Mouse (Mus musculus): ENCODE measurements around the gene Gse1. TPM values are rescaled to one million over a fixed set of nuclear protein-coding genes. Genes with fewer than 3 reads are reported as not detected.

The Gse1 gene
- polyA plus RNA-seq, 1 experiment from 2014 or later, result 24.0 TPM

DNA sequence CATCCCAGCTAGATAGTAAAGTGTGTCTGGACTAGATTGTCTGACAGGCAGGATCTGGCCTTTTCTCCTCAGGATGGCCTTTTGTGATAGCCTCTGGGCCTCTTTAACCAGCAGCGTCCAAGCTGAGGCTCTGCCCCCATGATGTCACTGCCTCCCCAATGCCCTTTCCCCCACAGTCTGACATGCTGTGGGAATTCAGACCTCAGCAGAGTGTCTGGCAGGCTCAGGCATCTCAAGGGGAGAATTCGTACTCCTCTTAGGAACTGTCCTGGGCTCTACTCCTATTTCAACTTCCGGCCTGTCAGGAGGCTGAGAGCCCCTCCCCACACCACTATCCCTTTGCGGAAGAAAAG is 236.3 kb downstream of the Gse1 start:
- H3K36me3 ChIP-seq (ENCODE audit: poor library complexity, severe bottlenecking), result no peaks in the 10 kb centered on the region
- peak overlapping the region; percentile 76 for H3K27ac ChIP-seq
- ATAC-seq, result no peak
- H3K27me3 ChIP-seq, result peaks cover 3% of the 10 kb centered on the region; the same call in 1 of the 2 replicates
- no peak overlapping the region for H3K4me2 ChIP-seq
- H3K9ac ChIP-seq, result no peak overlapping the region
- WGBS, result 63% methylated on average over 4 of the region's 4 CpGs
- no peaks in the 10 kb centered on the region for H3K9me3 ChIP-seq (replicated peaks)
- no peak overlapping the region for H3K4me3 ChIP-seq
- H3K4me1 ChIP-seq, result peaks cover 73% of the 10 kb centered on the region

DNA sequence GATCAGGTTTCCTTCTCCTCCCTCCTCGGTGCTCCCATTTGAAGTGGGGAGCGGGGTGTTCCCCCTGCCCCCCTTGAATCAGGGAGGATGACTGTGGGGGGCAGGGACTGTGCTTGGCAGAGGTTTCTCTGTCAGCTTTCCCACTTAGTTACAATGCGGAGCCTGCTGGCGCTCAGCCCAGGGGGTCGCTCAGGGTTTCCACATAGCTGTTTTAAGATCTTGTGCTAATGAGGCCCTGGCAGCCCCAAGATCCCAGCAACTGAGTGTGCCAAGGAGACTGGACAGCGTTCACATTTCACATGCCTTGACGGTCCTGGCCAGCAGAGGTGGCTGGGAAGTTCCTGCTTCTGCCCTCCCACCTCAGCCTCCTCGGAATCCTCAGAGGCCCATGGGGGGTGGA is 237.5 kb downstream of the Gse1 start:
- Histone ChIP-seq H3K9ac (peak overlapping the region; percentile 30; the same call in 1 of the 2 replicates), H3K27ac (peak overlapping the region; percentile 76), H3K4me3 (no peak overlapping the region), H3K4me1 (peaks cover 71% of the 10 kb centered on the region), H3K27me3 (peaks cover 3% of the 10 kb centered on the region; the same call in 1 of the 2 replicates), H3K9me3 (replicated peaks) (no peaks in the 10 kb centered on the region), H3K4me2 (no peak overlapping the region; the same call in 1 of the 2 replicates), H3K36me3 (ENCODE audit: poor library complexity, severe bottlenecking) (no peaks in the 10 kb centered on the region)
- 4% methylated on average over 8 of the region's 8 CpGs for WGBS
- ATAC-seq, result peak; percentile 64

DNA sequence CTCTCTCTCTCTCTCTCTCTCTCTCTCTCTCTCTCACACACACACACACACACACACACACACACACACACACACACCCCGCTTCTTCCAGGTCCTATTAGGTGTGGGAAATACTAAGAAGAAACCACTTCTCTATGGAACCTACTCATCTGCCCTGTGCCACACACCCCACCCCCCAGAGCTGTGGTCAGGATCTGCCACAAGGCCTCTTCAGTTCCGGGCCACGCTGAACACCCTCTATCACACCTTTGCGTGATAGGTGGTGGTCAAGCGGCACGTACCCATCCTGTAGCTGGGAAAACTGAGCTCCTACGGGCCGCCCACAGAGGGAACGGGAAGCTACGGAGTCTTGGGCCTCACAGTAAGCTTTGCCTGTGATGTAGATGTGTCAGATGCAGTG is 238.0 kb downstream of the Gse1 start:
- H3K4me2 ChIP-seq, result no peak overlapping the region
- H3K9ac ChIP-seq, result no peak overlapping the region; the same call in 1 of the 2 replicates
- no peak overlapping the region for H3K4me3 ChIP-seq
- peaks cover 71% of the 10 kb centered on the region for H3K4me1 ChIP-seq
- H3K9me3 ChIP-seq (replicated peaks), result no peaks in the 10 kb centered on the region
- H3K27me3 ChIP-seq, result peaks cover 3% of the 10 kb centered on the region; the same call in 1 of the 2 replicates
- ATAC-seq, result no peak
- 58% methylated on average over 10 of the region's 10 CpGs for WGBS
- peak overlapping the region; percentile 76 for H3K27ac ChIP-seq
- no peaks in the 10 kb centered on the region for H3K36me3 ChIP-seq (ENCODE audit: poor library complexity, severe bottlenecking)

DNA sequence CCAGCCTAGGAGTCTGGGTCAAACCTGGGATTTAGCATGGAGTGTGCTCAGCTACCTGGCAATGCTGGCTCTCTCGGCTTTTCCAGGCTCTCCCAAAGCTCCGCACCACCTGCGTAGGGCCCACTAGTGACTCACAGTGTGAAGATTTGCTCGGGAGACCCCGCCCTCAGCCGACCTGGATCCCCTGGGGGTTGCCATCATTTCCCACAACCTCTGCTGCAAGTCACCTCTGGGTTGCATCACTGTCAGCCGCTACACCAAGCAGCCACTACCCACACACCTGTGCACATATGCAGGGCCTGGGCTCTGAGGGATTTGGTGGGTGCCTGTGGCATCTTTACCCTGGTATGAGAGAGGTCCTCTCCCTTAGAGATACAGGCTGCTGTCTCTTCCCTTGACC is 239.3 kb downstream of the Gse1 start:
- H3K27ac ChIP-seq, result no peak overlapping the region
- 87% methylated on average over 7 of the region's 7 CpGs for WGBS
- no peak overlapping the region for H3K4me3 ChIP-seq
- no peaks in the 10 kb centered on the region for H3K9me3 ChIP-seq (replicated peaks)
- peaks cover 3% of the 10 kb centered on the region; the same call in 1 of the 2 replicates for H3K27me3 ChIP-seq
- H3K4me2 ChIP-seq, result no peak overlapping the region
- no peak overlapping the region for H3K9ac ChIP-seq
- H3K4me1 ChIP-seq, result peaks cover 71% of the 10 kb centered on the region
- H3K36me3 ChIP-seq (ENCODE audit: poor library complexity, severe bottlenecking), result no peaks in the 10 kb centered on the region
- ATAC-seq, result no peak

DNA sequence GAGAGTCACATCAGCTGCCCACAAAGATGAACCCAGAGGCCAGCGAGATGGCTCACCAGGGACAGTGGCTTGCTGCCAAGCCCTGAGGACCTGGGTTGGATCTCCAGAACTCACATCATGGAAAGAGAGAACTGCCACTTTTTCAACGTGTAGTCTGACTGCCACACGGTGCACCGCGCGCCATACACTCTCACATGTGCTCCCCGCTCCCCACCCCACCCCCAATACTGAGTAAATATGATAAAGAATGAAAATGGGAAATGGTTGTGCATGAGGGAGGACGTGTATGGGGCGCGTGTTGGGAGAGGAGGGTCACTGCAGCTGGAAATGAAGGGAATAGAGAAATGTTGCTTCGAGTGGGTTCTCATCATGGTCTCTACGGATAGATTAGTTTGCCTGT is 241.9 kb downstream of the Gse1 start:
- Histone ChIP-seq H3K4me3 (no peak overlapping the region), H3K4me1 (peaks cover 80% of the 10 kb centered on the region), H3K36me3 (ENCODE audit: poor library complexity, severe bottlenecking) (no peaks in the 10 kb centered on the region), H3K27me3 (peaks cover 3% of the 10 kb centered on the region; the same call in 1 of the 2 replicates), H3K27ac (no peak overlapping the region; the same call in 1 of the 2 replicates), H3K9me3 (replicated peaks) (no peaks in the 10 kb centered on the region), H3K9ac (no peak overlapping the region), H3K4me2 (no peak overlapping the region)
- no peak for ATAC-seq
- WGBS, result 92% methylated on average over 12 of the region's 12 CpGs

DNA sequence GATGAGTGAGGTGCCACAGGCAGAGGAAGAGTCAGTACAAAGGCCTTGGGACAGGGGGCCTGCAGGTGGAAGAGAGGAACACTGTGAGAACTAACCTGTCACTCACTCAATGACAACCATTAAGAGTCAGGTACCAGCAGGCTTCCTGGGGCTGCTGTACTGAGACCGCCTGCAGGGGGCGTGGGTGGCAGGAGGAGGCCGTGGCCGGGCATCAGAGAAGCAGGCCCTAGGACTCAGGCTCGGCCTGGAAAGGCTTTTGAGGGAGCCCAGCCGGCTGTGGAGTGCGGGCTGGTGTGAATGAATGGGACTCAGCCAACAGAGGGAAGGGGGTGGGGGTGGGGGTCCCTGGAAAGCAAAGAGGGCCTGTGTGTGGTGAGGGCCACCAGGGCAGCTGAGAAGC is 242.9 kb downstream of the Gse1 start:
- ATAC-seq, result 0 out of 2 replicates have a peak, but pooled peaks have one; percentile 22
- 4% methylated on average over 7 of the region's 7 CpGs for WGBS
- H3K4me2 ChIP-seq, result no peak overlapping the region

DNA sequence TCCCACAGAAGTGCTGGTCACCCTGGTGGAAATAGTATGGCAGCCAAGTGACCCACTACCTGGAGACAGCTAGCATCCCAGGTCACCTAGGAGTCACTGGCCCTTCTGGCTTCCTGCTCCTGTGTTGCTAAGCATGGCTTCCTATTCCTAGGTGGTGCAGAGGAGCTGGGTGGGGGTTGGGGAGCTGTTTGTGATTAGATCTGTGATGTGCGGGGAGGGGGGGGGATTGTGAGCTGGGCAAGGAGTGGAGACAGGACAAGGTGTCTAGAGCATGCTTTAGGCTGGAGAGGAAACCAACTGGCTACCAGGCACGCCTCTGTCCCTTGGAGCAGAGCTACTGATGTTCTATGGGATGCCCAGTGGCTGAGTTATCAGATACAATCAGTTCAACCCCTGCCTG is 243.5 kb downstream of the Gse1 start:
- no peak for ATAC-seq
- 0 out of 2 replicates have a peak overlapping the region, but pooled peaks have one; percentile 0 for H3K9ac ChIP-seq
- no peaks in the 10 kb centered on the region for H3K36me3 ChIP-seq (ENCODE audit: poor library complexity, severe bottlenecking)
- H3K27ac ChIP-seq, result peak overlapping the region; percentile 82
- 0 out of 2 replicates have a peak overlapping the region, but pooled peaks have one; percentile 10 for H3K4me2 ChIP-seq
- H3K4me1 ChIP-seq, result peaks cover 79% of the 10 kb centered on the region
- H3K9me3 ChIP-seq (replicated peaks), result no peaks in the 10 kb centered on the region
- no peak overlapping the region for H3K4me3 ChIP-seq
- 70% methylated on average over 2 of the region's 2 CpGs for WGBS
- H3K27me3 ChIP-seq, result peaks cover 3% of the 10 kb centered on the region; the same call in 1 of the 2 replicates

More for the DNA sequence above, 242.9 kb downstream of the Gse1 start:
- Histone ChIP-seq H3K36me3 (ENCODE audit: poor library complexity, severe bottlenecking) (no peaks in the 10 kb centered on the region), H3K4me1 (peaks cover 79% of the 10 kb centered on the region), H3K4me3 (no peak overlapping the region), H3K27ac (peak overlapping the region; percentile 82), H3K9ac (0 out of 2 replicates have a peak overlapping the region, but pooled peaks have one; percentile 0), H3K27me3 (peaks cover 3% of the 10 kb centered on the region; the same call in 1 of the 2 replicates), H3K9me3 (replicated peaks) (no peaks in the 10 kb centered on the region)

DNA sequence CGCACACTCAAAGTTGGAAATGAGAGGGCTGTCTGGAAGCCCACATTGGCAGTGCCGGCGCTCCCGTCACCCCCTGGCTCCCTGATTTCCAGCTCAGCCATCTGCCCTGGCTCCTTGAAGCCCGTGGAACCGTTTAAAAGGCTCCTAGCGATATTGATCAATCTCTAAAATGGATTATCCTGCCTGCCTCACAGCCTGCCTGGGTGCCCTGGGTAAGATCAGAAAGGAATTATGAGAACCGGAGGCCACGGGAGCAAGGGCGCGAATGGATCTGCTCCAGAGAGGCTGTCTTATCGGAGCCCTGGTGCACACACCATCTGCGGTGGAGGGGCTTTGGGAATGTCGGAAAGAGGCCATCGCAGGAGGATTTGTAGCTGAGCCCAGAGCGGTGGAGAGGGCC is 244.0 kb downstream of the Gse1 start:
- peaks cover 3% of the 10 kb centered on the region; the same call in 1 of the 2 replicates for H3K27me3 ChIP-seq
- no peaks in the 10 kb centered on the region for H3K36me3 ChIP-seq (ENCODE audit: poor library complexity, severe bottlenecking)
- ATAC-seq, result no peak
- H3K9ac ChIP-seq, result peak overlapping the region; percentile 34
- H3K4me1 ChIP-seq, result peaks cover 79% of the 10 kb centered on the region
- no peak overlapping the region for H3K4me3 ChIP-seq
- H3K9me3 ChIP-seq (replicated peaks), result no peaks in the 10 kb centered on the region
- H3K4me2 ChIP-seq, result peak overlapping the region; percentile 10; the same call in 1 of the 2 replicates
- peak overlapping the region; percentile 82 for H3K27ac ChIP-seq
- WGBS, result 38% methylated on average over 16 of the region's 16 CpGs

DNA sequence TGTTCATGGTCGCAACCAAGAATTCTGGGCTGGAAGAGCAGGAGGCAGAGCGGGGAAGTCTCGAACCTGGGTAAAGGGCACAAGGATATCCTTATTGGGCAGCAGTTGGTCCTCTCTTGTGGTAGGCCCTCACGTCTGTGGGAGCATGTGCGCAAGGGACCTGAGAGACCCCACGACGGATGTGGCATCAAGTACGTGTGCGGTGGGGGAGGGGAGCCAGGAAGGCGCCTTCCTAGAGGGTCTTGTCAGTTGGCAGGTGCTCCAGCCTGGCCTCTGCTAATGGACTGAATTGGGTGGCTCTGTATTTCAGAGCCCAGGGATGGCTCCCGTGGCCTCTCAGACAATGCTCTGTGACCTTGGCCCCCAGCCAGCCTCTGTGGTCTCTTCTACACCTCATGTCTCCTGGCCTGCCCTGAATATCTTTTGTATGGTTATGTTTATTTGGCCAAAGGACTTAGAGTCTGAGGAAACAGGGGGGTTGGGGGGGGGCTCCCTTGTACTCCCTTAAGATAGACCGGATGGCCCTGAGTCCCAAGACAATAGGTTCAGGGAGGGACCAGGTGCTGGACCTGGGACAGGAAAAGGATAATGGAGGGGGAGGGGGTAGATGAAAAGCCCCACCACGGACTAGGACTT is 245.6 kb downstream of the Gse1 start:
- WGBS, result 89% methylated on average over 13 of the region's 13 CpGs
- Histone ChIP-seq H3K4me1 (peaks cover 83% of the 10 kb centered on the region), H3K4me2 (no peak overlapping the region), H3K4me3 (no peak overlapping the region), H3K27me3 (no peaks in the 10 kb centered on the region), H3K9me3 (replicated peaks) (no peaks in the 10 kb centered on the region), H3K36me3 (ENCODE audit: poor library complexity, severe bottlenecking) (no peaks in the 10 kb centered on the region), H3K27ac (no peak overlapping the region), H3K9ac (no peak overlapping the region)
- ATAC-seq, result no peak

DNA sequence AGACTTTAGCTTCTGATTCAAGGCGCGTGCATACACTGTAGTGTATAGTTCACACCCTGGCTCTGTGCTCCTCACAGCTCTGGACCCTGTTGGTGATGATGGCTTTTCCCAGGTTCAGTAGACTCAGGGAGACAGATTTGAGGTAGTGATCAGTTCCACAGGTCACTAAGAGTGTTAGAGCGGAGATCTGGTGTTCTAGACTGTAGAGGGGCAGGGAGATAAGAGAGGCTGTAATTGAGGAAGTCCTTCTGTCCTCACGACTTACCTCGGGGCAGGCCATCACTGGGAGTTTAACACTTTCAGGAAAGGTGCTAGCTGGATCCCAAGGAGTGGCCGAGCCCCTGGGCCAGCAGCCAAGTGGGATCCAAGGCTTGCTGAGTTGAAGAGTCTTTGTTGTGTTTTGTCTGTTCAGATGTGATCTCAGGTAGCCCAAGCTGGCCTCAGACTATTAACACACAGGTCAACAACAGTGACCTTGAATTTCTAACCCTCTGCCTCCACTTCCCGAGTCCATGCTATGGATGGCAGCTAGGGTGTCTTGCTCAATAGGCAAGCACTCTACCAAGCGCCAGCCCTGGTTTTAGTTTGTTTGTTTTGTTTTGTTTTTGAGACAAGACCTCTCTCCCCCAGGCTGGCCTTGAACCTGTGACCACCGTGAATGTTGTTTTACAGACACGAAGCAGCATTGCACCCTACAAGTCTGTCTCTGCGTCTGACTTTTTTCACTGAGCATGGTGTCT is 246.4 kb downstream of the Gse1 start:
- Histone ChIP-seq H3K9ac (no peak overlapping the region), H3K27ac (no peak overlapping the region), H3K4me2 (no peak overlapping the region), H3K4me3 (no peak overlapping the region), H3K27me3 (no peaks in the 10 kb centered on the region), H3K36me3 (ENCODE audit: poor library complexity, severe bottlenecking) (no peaks in the 10 kb centered on the region), H3K4me1 (peaks cover 85% of the 10 kb centered on the region), H3K9me3 (replicated peaks) (no peaks in the 10 kb centered on the region)
- WGBS, result 85% methylated on average over 11 of the region's 11 CpGs
- ATAC-seq, result no peak

DNA sequence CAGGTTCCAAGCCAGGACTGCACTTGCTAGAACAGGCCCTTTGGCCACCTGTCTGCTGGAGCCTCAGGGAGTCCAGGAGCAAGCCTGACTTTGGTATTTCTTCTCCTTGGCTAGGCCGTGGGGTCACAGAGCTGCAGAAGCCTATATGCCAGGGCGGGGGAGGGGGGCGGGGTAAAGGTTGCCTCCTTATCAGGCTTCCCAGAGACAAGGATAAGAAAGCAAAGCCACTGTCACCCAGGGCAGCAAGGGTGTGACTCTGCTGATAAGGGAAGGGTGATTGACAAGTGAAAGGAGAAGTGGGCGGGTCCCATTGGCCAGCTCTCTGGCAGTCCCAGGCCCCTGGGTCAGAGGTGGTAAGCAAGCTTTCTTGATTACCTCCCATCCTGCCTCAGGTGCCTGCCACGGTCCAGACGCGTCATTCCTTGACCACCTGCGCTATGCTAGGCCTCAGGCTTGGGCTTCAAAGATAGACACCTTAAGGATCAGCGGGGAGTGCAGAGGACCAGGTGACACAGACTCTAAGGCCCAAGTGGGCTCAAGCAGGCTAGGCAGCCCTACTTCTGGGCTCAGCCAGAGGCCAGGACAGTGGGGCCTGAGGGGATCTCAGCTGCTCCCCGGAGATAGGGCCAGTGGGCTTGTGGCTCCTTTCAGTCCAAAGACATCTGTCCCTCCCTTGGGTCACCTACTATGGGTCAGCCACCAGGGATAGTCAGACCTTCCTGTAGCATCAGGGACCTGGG is 247.4 kb downstream of the Gse1 start:
- Histone ChIP-seq H3K4me1 (peaks cover 77% of the 10 kb centered on the region), H3K4me3 (no peak overlapping the region), H3K36me3 (ENCODE audit: poor library complexity, severe bottlenecking) (no peaks in the 10 kb centered on the region), H3K27me3 (no peaks in the 10 kb centered on the region), H3K27ac (peak overlapping the region; percentile 89), H3K4me2 (no peak overlapping the region), H3K9me3 (replicated peaks) (no peaks in the 10 kb centered on the region), H3K9ac (0 out of 2 replicates have a peak overlapping the region, but pooled peaks have one; percentile 26)
- ATAC-seq, result no peak
- WGBS, result 77% methylated on average over 10 of the region's 10 CpGs
